Mouse (Mus musculus) stomach, embryonic 15.5 days (tissue): ENCODE measurements around the gene Bpifa1. TPM values are rescaled to one million over a fixed set of nuclear protein-coding genes. Genes with fewer than 3 reads are reported as not detected.
"Not testable (repeated sequence)": the region's sequence is repeated elsewhere in the genome, so short reads cannot be mapped to it uniquely, and the experiment has no call there.

Source experiments
- ATAC-seq: fragments of 200-750 bp; cut with Nextera tagmentation; 2 replicates; pipeline ENCODE4 v1.8.0; 2017; ENCODE audit warnings: low read depth, moderate number of reproducible peaks, moderate TSS enrichment; ENCODE audit not compliant: insufficient read depth, low FRiP score
- H3K27ac ChIP-seq: fragments of 300-500 bp; sonication (generic); 2 replicates; pipeline ENCODE4 v1.5.1; 2015; ENCODE audit warnings: mild to moderate bottlenecking, inconsistent platforms
- H3K27me3 ChIP-seq: fragments of 300-500 bp; sonication (generic); replicated peaks from 2 replicates; pipeline ENCODE4 v1.6.1; 2015; ENCODE audit warnings: inconsistent platforms
- H3K36me3 ChIP-seq: fragments of 300-500 bp; sonication (generic); 2 replicates; pipeline ENCODE4 v1.6.1; 2015; ENCODE audit warnings: inconsistent platforms
- H3K4me1 ChIP-seq: fragments of 300-500 bp; sonication (generic); 2 replicates; pipeline ENCODE4 v1.6.1; 2015; ENCODE audit warnings: inconsistent platforms
- H3K4me2 ChIP-seq: fragments of 300-500 bp; sonication (generic); 2 replicates; pipeline ENCODE4 v1.6.1; 2015; ENCODE audit warnings: mild to moderate bottlenecking, inconsistent platforms
- H3K4me3 ChIP-seq: fragments of 300-500 bp; sonication (generic); replicated peaks from 2 replicates; pipeline ENCODE4 v1.5.1; 2015; ENCODE audit warnings: inconsistent platforms
- H3K9ac ChIP-seq: fragments of 300-500 bp; sonication (generic); 2 replicates; pipeline ENCODE4 v1.6.1; 2015; ENCODE audit warnings: inconsistent platforms
- H3K9me3 ChIP-seq: fragments of 300-500 bp; sonication (generic); 2 replicates; pipeline ENCODE4 v1.6.1; 2016; ENCODE audit warnings: inconsistent platforms
- WGBS: fragments of 180-500 bp; shearing (Covaris S2); methylation state at CpG from one replicate; pipeline ENCODE4 v1.1.7; 2015; 5-methylcytosine and 5-hydroxymethylcytosine counted together
- polyA plus RNA-seq: library from polyadenylated mRNA; unstranded; fragments of >200 nt; fragmentation: Nextera tagmentation; extraction: Ambion mirVana; gene quantifications from 2 replicates; pipeline ENCODE4 v1.2.1, GENCODE M21; 2015

Gene Bpifa1
- polyA plus RNA-seq, 1 experiment from 2014 or later, result not detected

DNA sequence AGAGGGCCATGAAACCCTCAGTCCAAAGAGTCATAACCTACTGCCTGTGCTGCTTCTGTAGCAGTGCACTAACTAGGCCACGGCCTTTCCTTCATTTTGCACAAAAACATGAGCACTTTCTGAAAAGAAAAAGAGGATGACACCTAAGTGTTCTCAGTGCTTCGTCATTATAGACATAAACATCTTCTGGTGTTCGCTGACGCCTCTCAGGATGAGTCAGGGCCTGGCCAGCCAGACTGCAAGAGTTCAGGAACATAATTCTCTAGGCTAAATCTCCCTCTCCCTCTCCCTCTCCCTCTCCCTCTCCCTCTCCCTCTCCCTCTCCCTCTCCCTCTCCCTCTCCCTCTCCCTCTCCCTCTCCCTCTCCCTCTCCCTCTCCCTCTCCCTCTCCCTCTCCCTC lies 40.4 kb downstream of the Bpifa1 start:
- 54% methylated on average over 4 of the region's 4 CpGs for WGBS
- H3K4me1 ChIP-seq, ATAC-seq, H3K9ac ChIP-seq, H3K27me3 ChIP-seq, H3K9me3 ChIP-seq, H3K36me3 ChIP-seq, H3K4me3 ChIP-seq, H3K27ac ChIP-seq, H3K4me2 ChIP-seq: not testable (repeated sequence)

DNA sequence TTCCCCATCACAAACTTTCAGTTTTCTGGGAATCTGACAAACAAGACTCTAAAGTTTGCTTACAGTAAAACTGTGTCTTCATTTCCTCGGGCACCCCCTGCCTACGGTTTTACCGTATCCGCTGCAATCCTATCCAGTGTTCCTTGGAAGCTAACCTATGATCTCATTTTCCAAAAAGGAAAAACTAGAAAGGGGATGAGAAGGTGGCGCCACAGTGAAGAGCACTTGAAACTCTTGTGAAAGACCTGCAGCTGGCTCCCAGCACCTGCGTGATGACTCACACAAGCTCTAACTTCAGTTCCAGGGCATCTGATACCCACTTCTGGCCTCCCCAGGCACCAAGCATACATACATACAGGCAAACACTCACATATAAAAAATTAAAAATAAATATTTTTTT lies 42.6 kb downstream of the Bpifa1 start:
- 83% methylated on average over 6 of the region's 6 CpGs for WGBS
- no peaks in the 10 kb centered on the region for H3K36me3 ChIP-seq
- H3K9ac ChIP-seq, result no peak overlapping the region
- H3K27me3 ChIP-seq, result no peaks in the 10 kb centered on the region
- no peak overlapping the region for H3K27ac ChIP-seq
- H3K4me3 ChIP-seq, result no peak overlapping the region
- ATAC-seq, result no peak
- no peak overlapping the region for H3K4me2 ChIP-seq
- H3K4me1 ChIP-seq, result no peaks in the 10 kb centered on the region
- H3K9me3 ChIP-seq, result no peaks in the 10 kb centered on the region

DNA sequence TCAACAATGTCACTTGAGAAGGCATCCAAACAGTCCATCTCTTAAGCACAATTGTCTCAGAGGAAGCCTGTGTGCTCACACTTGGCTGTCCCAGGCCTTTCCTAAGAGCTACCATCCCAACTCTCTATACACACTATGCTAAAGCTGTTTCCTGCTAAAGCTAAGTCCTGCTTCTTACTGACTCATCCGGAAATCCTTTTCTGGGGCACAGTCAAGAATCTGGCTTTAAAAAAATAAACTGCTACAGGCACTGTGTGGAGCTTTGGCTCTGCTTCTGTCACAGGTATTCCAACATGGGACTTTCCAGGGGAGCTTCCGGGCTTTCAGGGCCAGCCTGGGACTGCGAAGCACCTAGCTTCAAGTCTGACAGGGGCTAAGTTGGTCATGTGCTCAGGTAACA lies 43.1 kb downstream of the Bpifa1 start:
- no peaks in the 10 kb centered on the region for H3K9me3 ChIP-seq
- 72% methylated on average over 3 of the region's 3 CpGs for WGBS
- H3K4me1 ChIP-seq, result no peaks in the 10 kb centered on the region
- H3K9ac ChIP-seq, result no peak overlapping the region
- ATAC-seq, result no peak
- no peaks in the 10 kb centered on the region for H3K27me3 ChIP-seq
- H3K27ac ChIP-seq, result no peak overlapping the region
- no peak overlapping the region for H3K4me3 ChIP-seq
- no peaks in the 10 kb centered on the region for H3K36me3 ChIP-seq
- H3K4me2 ChIP-seq, result no peak overlapping the region

DNA sequence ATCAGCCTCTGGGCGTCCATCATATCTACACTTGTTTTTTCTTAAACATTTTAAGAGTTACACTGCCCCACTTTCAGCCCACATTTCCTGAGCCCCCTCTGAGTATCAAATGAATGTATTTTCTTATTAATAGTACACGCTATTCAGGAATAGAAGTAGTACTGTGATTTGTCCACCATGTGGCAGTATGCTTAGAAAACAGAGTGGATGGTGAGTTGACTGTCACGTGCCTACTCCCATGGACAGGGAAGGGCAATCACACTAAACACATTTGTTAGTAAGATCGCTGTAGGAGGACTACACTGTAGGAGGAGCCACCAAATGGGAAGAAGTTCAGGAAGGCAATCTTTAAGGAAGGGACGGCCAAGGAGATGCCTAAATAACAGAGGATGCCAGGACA lies 44.8 kb downstream of the Bpifa1 start:
- Histone ChIP-seq H3K4me3 (no peak overlapping the region), H3K36me3 (no peaks in the 10 kb centered on the region), H3K9ac (no peak overlapping the region), H3K27ac (no peak overlapping the region), H3K27me3 (no peaks in the 10 kb centered on the region), H3K4me2 (no peak overlapping the region), H3K9me3 (no peaks in the 10 kb centered on the region), H3K4me1 (no peaks in the 10 kb centered on the region)
- ATAC-seq, result no peak
- WGBS, result 34% methylated on average over 5 of the region's 5 CpGs

DNA sequence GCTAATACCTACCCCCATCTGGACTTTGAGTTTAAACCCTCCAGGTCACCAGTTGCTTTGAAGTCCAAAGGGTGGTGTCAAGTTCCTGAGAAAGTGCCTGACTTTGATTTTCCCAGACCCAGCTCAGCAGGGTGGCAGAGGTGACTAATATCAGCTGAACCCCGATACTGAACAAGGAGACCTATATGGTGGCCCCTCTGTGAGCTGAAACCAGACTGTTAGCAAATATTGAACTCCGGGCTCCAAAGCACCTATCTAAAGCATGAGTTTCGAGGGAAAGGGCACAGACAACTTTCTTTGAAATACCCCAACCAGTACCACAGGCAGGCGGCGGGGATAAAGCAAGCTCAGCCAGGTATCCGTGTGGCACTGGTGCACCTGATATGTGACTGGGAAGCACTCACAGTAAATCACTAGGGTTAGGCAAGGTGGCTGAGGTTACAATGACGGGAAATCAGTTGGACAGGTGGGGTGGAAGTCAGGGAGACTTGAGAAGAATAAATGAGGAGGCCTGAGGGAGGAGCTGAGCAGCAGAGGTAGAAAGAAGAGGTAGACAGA lies 47.3 kb downstream of the Bpifa1 start:
- Histone ChIP-seq H3K27ac (peak overlapping the region; percentile 71), H3K4me1 (no peaks in the 10 kb centered on the region), H3K9me3 (no peaks in the 10 kb centered on the region), H3K4me3 (no peak overlapping the region), H3K27me3 (no peaks in the 10 kb centered on the region), H3K9ac (no peak overlapping the region), H3K36me3 (no peaks in the 10 kb centered on the region), H3K4me2 (no peak overlapping the region)
- ATAC-seq, result peak; percentile 73
- WGBS, result 66% methylated on average over 7 of the region's 7 CpGs

DNA sequence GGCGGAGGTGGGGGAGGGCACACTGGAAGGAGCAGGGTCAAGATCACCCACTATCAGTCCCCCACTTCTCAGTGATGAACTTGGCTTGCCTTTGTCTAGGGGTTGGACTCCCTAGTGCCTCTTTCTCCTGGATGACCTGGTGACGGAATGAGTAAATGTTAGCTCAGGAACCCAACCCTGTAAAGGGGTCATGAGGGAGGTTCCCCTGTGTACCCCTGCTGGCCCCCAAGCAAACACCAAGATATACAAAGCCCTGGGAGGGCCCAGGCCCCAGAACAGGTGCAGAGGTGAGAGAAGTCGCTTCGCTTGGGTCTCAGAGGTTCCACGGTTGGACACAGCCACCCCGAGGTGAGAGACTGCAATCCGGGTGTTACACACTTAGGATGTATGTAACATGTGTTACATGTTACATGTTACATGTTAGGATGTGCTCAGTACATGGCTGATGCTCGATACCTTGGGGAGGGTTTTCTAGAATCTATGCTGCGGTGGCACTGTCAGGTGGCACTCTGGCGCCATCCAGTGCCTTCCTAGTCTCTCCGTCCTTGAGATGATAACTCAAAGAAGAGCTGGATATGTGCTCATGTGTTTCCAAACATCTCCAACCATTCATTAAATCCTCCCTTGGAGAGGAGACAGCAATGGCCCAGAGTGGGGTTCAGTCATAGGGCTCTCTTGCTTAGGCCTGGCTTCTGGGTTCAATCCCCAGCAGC lies 48.0 kb downstream of the Bpifa1 start, which contains the start of gene Bpifb1:
TSS of gene Bpifb1 (plus strand) at position 273 of the 713 bp plus-strand sequence.
- peak; percentile 70 for ATAC-seq
- H3K4me3 ChIP-seq, result 0 out of 2 replicates have a peak within 1 kb of the TSS, but pooled peaks have one; percentile 2
- no peaks in the 10 kb centered on the region for H3K4me1 ChIP-seq
- no peaks in the 10 kb centered on the region for H3K9me3 ChIP-seq
- H3K27ac ChIP-seq, result peak within 1 kb of the TSS; percentile 71
- no peaks in the 10 kb centered on the region for H3K27me3 ChIP-seq
- no peak within 1 kb of the TSS for H3K9ac ChIP-seq
- no peaks in the 10 kb centered on the region for H3K36me3 ChIP-seq
- H3K4me2 ChIP-seq, result 0 out of 2 replicates have a peak within 1 kb of the TSS, but pooled peaks have one; percentile 11
- 66% methylated on average over 11 of the region's 11 CpGs for WGBS

DNA sequence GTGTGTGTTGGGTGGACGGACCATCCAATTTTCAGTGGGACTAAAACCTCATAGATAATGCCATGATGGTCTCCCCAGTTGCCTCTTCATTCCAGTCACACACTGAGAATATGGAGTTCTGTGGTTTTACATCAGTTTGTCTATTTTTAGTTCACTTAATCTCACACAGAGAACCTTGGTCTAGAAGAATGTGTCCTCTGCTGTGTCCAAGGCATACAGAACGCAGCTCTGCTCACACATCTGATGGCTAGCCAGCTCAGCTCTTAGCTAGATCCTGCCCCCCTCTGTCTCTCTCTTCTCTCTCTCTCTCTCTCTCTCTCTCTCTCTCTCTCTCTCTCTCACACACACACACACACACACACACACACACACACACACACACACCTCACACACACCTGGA lies 49.5 kb downstream of the Bpifa1 start:
- Histone ChIP-seq H3K4me2 (no peak overlapping the region; the same call in 1 of the 2 replicates), H3K9ac (no peak overlapping the region), H3K9me3 (no peaks in the 10 kb centered on the region), H3K36me3 (no peaks in the 10 kb centered on the region), H3K4me3 (no peak overlapping the region), H3K27ac (no peak overlapping the region), H3K27me3 (no peaks in the 10 kb centered on the region), H3K4me1 (no peaks in the 10 kb centered on the region)
- 70% methylated on average over 2 of the region's 2 CpGs for WGBS
- no peak for ATAC-seq

DNA sequence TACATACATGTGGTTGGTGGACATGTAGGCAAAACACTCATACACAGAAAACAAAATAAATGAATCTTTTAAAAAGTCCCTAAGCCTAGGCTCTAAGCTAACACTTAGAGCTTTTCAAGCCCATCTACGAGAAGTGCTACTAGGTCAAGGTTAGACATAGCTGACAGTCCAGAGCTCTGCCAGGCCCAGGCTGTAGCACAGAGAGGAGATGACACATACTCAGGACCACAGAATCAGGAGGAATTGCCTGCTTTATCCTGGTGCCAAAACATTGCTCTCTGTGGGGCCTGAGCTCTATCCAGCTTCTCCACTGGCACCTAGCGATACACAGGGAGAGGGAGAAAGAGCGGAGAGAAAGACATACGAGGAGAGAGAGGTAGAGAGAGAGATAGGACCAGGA lies 50.4 kb downstream of the Bpifa1 start:
- Histone ChIP-seq H3K27me3 (no peaks in the 10 kb centered on the region), H3K27ac (no peak overlapping the region), H3K9me3 (no peaks in the 10 kb centered on the region), H3K4me1 (no peaks in the 10 kb centered on the region), H3K4me2 (no peak overlapping the region), H3K4me3 (no peak overlapping the region), H3K9ac (no peak overlapping the region), H3K36me3 (no peaks in the 10 kb centered on the region)
- 79% methylated on average over 4 of the region's 4 CpGs for WGBS
- ATAC-seq, result no peak

DNA sequence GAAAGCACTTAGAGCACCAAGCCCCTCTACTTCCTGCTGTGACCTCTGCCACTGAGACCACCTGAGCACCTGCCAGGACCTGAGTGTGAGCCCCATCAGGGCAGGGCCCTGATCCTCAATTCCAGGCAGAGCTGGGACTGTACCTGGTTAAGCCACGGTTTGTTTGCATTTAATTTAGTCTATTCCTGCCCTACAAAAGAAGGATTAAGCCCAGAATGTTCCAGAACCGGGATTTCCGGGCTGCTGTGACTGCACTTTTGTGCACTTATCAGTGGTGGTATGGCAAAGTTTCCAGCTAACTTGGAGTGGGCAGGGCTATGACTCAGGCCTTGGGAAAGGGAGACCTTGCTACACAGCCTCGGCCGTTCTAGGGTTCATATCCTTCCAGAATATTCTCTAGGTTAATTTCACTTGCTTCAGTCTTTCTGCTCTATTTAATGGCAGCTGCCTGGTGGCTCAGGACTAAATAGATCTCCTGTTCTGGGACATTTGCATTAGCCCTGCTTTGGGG lies 51.4 kb downstream of the Bpifa1 start:
- H3K4me1 ChIP-seq, result no peaks in the 10 kb centered on the region
- H3K36me3 ChIP-seq, result no peaks in the 10 kb centered on the region
- H3K9ac ChIP-seq, result no peak overlapping the region
- no peak overlapping the region for H3K4me3 ChIP-seq
- peak; percentile 41; the same call in 1 of the 2 replicates for ATAC-seq
- H3K4me2 ChIP-seq, result no peak overlapping the region
- WGBS, result 62% methylated on average over 5 of the region's 5 CpGs
- H3K27ac ChIP-seq, result peak overlapping the region; percentile 21; the same call in 1 of the 2 replicates
- no peaks in the 10 kb centered on the region for H3K9me3 ChIP-seq
- no peaks in the 10 kb centered on the region for H3K27me3 ChIP-seq

DNA sequence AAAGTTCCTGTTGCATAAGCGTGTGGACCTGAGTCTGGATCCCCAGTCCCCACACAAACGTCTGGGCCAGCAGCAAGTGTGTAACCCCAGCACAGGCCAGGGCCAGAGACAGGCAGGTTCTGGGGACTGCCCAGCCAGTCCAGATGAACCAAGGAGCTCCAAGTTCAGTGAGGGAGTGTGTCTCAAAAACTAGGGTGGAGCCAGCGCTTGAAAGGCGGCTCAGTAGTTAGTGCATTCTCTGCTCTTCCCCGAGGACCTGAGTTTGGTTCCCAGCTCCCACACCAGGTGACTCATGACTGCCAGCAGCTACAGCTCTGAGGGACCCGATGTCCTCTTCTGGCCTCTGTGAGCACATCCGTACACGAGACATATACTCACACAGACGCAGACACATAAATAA lies 54.4 kb downstream of the Bpifa1 start:
- WGBS, result 84% methylated on average over 9 of the region's 9 CpGs
- Histone ChIP-seq H3K4me3 (no peak overlapping the region), H3K36me3 (no peaks in the 10 kb centered on the region), H3K4me1 (no peaks in the 10 kb centered on the region), H3K4me2 (no peak overlapping the region), H3K9me3 (no peaks in the 10 kb centered on the region), H3K27ac (no peak overlapping the region), H3K27me3 (no peaks in the 10 kb centered on the region), H3K9ac (no peak overlapping the region)
- no peak for ATAC-seq
